Mouse (Mus musculus): ENCODE results near the gene Zfp518a. TPM values are rescaled to one million over a fixed set of nuclear protein-coding genes. Genes with fewer than 3 reads are reported as not detected.

Zfp518a gene
- total RNA-seq (2021): 1 to 10 TPM; 6.7 to 7.2 TPM
- long read RNA-seq, experiment 1, partial matches to known transcripts: 2 of 2 reads
- long read RNA-seq, experiment 1, other reads (novel, unspliced or antisense): 0 of 2 reads
- long read RNA-seq, experiment 2, partial matches to known transcripts: 0 of 2 reads
- long read RNA-seq, experiment 2, other reads (novel, unspliced or antisense): 2 of 2 reads

GRCm38 (mm10) chr19:40894519-40895392 is at the start of gene Zfp518a:
Gene Zfp518a (plus strand): TSS chr19:40894705.
- peak; percentile 78 to 85 for DNase-seq (ENCODE audit: low spot score in 2 of 2)

GRCm38 (mm10) chr19:40844731-40845130 is 49.8 kb upstream of the Zfp518a start:
- no peak for DNase-seq (ENCODE audit: low spot score in 2 of 2)

- DNase-seq (ENCODE audit: low spot score in 2 of 2): no peak
These were observed 45.1 kb upstream of the Zfp518a start for GRCm38 (mm10) chr19:40849391-40849790.

- DNase-seq (ENCODE audit: low spot score in 2 of 2): no peak
These were observed 35.0 kb upstream of the Zfp518a start for GRCm38 (mm10) chr19:40859555-40859954.

GRCm38 (mm10) chr19:40868284-40868683 is 26.2 kb upstream of the Zfp518a start:
- DNase-seq (ENCODE audit: low spot score in 2 of 2): no peak

- DNase-seq (ENCODE audit: low spot score in 2 of 2): no peak
These were observed 24.9 kb upstream of the Zfp518a start for GRCm38 (mm10) chr19:40869425-40870105.

GRCm38 (mm10) chr19:40872955-40873665 is 21.4 kb upstream of the Zfp518a start:
- DNase-seq (ENCODE audit: low spot score in 2 of 2): peak; percentile 83 to 86

GRCm38 (mm10) chr19:40881700-40882099 is 12.8 kb upstream of the Zfp518a start:
- no peak for DNase-seq (ENCODE audit: low spot score in 2 of 2)

GRCm38 (mm10) chr19:40888887-40889286 is 5.6 kb upstream of the Zfp518a start:
- no peak for DNase-seq (ENCODE audit: low spot score in 2 of 2)

GRCm38 (mm10) chr19:40894071-40894506 is 416 bp upstream of the Zfp518a start:
- DNase-seq (ENCODE audit: low spot score in 2 of 2): no peak

- no peak for DNase-seq (ENCODE audit: low spot score in 2 of 2)
These were observed 843 bp downstream of the Zfp518a start for GRCm38 (mm10) chr19:40895393-40895703.

GRCm38 (mm10) chr19:40931581-40932369 is 37.3 kb downstream of the Zfp518a start:
- no peak for DNase-seq (ENCODE audit: low spot score in 2 of 2)

GRCm38 (mm10) chr19:40935376-40935775 is 40.9 kb downstream of the Zfp518a start:
- DNase-seq (ENCODE audit: low spot score in 2 of 2): no peak

GRCm38 (mm10) chr19:40936038-40936437 is 41.5 kb downstream of the Zfp518a start:
- DNase-seq (ENCODE audit: low spot score in 2 of 2): no peak

GRCm38 (mm10) chr19:40943552-40943951 is 49.0 kb downstream of the Zfp518a start:
- no peak for DNase-seq (ENCODE audit: low spot score in 2 of 2)

GRCm38 (mm10) chr19:40946937-40947577 is 52.6 kb downstream of the Zfp518a start:
- DNase-seq (ENCODE audit: low spot score in 2 of 2): peak in 1 of 2 experiments; percentile 39

- no peak for DNase-seq (ENCODE audit: low spot score in 2 of 2)
These were observed 64.5 kb downstream of the Zfp518a start for GRCm38 (mm10) chr19:40958981-40959380.

GRCm38 (mm10) chr19:40962988-40963387 is 68.5 kb downstream of the Zfp518a start:
- peak; percentile 25 to 56 for DNase-seq (ENCODE audit: low spot score in 2 of 2)

- DNase-seq (ENCODE audit: low spot score in 2 of 2): no peak
These were observed 69.9 kb downstream of the Zfp518a start for GRCm38 (mm10) chr19:40964367-40964891.
